Mouse (Mus musculus) spleen, postnatal 36 days (tissue): ENCODE measurements around the gene Slc25a22.
A peak's percentile ranks its signal among the peaks of the same experiment; 100 is the strongest.

Experiments used
- DNase-seq, 2 experiments: peaks; one replicate each; pipeline ENCODE4 v3.0.0; 2022; ENCODE audit warnings: low spot score in 2 of 2, mixed read lengths in 1 of 2

Slc25a22 gene

DNA sequence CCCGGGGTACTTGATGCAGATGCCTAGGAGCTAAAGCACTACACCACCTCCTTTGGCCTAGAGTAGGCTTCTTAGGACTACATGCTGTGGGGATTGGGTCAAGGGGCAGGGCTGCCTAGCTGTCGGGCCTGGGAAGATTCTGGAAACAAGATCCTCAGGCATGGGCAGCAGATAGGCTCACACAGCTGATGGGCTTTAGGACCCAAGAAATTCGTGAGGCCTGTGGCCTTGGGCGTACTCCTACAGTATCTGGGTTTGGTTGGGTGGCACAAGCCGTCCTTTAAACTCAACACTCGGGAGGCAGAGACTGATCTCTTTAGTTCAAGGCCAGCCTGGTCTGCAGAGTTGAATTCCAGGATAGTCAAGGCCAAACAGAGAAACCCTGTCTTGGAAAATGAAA is 34.5 kb upstream of the Slc25a22 start:
- no peak for DNase-seq

DNA sequence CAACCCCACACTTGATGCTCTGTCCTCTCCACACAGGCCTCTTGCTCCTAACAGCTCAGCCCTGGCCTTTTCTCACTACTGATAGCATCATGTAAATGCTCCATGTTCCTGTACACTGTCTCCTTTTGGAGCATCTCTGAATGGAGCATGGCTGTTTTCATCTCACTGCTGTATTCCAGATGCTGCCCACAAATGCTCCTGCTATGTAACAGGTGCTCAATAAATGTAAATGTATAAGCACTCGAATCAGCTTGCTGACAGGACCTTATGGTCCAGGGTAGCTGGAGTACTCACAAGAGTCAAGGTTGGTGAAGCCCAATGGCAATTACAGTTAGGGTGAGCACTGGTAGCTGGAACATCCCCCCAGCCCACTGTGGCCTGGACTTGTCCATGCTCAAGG is 33.5 kb upstream of the Slc25a22 start:
- DNase-seq, result no peak

DNA sequence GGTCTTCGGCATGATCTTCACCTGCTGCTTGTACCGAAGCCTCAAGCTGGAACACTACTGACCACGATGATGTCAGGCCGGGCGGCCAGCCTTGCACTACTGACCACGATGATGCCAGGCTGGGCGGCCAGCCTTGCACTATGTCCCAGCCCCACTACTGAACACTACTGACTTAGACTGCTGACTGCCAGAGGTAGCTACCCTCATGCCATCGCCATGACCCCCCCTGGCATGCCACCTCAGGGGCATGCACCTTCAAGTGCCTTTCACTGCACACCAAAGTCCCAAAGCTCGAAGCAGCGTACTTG is 32.9 kb upstream of the Slc25a22 start:
- no peak for DNase-seq

DNA sequence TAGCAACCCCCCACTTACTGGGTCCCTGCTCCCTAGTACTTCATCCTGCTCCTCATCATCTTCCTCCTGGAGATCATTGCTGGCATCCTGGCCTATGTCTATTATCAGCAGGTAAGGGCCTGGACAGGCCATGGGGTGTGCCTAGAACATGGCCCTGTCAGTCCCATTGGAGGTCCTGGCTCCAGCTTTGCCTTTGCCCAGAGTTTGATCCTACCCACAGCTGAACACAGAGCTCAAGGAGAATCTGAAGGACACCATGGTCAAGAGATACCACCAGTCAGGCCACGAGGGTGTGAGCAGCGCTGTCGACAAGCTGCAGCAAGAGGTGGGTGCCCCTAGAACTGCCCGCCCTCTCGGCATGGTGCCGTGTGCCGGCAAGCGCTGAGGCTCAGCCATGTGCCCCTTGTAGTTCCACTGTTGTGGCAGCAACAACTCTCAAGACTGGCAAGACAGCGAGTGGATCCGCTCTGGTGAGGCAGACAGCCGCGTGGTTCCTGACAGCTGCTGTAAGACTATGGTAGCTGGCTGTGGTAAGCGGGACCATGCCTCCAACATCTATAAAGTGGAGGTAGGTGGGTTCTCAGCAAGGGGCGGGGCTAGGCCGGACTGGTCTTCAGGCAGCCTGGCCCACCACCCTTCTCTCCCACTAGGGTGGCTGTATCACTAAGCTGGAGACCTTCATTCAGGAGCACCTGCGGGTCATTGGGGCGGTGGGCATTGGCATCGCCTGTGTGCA is 32.4 kb upstream of the Slc25a22 start:
- DNase-seq, result no peak

DNA sequence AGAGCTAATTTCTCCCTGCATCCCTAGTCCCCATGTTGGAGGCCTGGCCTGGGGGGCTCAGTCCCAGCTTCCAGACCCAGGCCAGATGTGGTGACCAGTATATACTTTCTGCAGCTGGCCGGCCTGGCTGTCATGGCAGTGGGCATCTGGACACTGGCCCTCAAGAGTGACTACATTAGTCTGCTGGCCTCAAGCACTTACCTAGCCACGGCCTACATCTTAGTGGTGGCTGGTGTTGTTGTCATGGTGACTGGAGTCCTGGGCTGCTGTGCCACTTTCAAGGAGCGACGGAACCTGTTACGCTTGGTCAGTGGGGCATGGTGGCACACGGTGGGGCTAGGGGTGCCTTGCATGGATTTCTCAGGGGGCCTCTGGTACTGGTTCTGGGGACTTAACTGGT is 31.7 kb upstream of the Slc25a22 start:
- no peak for DNase-seq

DNA sequence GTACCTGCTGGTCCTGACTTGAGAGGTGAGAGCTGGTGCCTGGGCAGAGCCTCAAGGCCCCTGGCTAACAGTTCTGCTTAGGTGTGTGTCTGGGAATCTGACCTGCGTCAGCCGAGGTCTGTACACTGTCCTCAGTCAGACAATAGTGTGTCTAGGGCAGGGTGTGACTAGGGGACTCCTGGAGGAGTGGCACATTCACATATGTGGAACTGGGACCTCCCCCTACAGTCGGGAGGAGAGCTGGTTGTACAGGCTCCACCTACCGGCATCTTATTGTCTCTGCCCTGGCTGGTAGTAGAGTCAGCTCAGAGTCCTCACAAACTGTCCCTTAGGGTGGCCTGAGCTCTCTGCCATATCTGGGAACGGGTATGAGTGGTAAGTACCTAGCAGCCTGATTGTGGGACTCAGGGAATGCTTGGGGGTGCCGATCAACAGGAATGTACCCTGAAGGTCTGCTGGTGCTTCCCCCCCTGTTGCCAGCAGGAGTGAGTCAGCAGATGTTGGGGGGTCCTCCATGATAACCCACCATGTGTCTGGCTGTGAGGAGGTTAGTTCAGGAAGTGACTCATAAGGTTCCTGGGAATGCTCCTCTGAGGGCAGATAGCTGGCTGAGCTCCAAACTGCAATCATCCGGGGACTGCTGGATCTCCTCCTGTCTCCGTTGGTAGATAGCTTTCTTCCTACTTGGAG is 31.0 kb upstream of the Slc25a22 start:
- peak; percentile 78 to 79 for DNase-seq

DNA sequence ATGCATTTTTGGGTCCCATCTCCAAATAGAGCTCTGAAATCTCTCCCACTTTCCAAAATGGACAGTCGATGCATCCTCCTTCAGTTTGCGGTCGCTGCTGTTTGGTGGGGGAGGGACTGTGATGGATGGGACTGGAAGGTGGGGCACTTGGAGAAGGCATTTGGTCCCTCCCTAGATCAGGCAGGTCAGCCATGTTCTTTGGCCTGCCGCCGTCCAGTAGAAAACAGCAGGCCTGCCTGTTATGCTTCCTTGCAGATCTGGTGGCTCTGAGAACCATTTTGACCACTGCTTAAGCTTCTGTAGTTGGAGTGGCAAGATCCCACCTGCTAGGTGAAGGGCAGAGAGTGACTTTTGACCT is 30.5 kb upstream of the Slc25a22 start:
- DNase-seq, result no peak

DNA sequence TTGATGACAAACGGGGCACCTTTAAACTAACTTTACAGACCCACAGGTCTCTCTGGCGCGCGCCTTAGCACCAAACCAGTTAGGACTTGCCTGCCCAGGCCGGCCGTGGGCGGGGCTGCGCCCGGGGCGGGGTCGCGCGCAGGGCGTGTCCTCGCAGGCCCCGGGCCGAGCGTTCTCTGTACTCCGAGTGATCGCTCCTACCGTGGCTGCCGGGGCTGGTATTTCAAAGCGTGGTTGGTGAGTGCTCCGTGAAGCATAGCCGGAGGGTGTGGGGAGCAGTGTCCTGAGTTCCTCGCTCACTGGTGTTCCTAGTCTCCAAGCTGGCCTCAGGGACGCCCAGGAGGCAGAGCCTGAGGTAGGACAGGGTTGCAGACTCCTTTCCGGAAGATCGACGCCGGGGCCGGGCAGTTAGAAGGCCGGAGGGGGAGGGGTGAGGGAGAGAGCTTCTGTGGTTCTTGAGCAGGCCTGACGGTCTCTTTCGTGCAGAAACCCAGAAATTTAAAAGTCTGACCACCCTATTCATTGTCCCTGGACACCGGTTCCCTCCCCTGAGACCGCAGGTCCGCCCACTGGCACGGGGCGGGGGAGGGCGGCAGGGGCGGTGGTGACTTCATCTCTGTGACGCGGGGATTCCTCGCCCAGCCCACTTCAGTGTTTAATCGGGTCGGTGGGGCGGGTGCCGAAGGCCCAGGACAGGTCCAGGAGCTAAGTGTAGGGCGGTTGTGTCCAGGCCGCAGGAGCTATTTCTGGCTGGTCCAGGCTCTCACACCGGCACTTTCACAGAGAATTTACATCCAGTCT is 29.7 kb upstream of the Slc25a22 start, which contains the start of gene Cd151:
Cd151 (plus strand) TSS at position 163 of the 801 bp plus-strand sequence.
- peak; percentile 87 to 90 for DNase-seq

DNA sequence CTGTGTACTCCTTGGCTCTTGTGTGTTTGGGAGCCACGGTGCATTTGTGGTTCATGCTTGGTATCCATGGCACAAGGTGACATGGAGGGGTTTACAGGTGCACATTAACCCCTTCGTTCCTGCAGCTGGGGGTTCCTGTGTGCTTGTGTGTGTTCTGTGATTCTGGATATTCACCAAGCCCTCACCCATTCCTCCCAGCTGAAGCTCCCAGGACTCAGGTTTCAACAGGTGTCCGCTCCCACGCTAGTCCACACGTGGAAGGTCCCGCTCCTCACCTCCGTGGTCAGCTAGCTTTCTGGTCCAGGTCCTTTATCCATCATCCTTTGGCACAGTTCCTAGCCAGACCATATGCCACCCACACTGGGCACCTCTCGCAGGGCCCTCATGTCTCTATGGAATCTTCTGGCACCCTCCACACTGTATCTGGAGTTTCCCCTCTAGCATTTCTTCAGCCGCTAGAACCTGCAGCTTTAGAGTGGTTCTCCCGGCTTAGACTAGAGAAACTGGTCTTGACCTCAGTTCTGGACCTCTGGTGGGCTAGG is 29.0 kb upstream of the Slc25a22 start:
- no peak for DNase-seq

DNA sequence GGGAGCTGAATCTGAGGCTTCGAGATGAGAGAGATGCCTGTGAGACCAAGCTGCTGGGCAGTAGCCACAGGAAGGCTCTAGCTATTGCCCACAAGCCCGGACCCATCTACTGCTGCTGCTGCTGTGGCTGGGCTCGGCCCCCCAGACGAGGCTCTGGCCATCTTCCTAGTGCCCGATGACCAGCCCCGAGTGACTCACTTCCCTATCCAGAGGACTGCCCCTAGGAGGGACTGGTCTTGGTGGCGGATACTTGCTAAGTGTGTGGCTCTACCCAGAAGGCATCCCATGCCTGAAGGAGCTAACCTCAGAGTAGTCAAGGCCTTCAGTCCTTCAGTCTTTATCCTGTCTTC is 28.3 kb upstream of the Slc25a22 start:
- DNase-seq, result no peak

DNA sequence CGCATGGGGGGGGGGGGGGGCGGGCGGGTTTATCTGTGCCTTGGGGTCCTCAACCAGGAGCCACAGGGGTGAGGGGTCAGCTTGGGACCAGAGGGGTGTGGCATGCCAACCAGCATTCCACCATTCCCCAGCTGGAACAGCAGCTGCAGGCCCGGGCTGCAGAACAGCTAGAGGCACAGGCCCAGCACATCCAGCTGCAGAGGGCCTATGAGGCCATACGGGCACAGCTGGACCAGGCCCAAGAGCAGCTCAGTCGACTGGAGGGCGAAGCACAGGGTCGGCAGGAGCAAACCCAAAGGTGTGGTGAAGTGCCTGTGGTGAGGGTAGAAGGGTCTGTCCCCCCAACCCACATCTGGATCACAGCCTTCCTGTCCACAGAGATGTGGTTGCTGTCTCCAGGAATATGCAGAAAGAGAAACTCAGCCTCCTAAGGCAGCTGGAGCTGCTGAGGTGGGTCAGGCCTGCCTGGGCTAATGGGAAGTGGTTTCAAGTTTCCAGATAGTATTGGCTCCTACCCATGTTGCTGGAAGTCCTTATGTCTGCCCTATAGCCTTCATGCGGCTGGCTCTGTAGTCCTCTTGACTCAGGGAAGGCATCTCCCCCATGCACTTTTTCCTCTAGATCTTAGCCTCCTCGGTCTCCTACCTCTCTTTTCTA is 27.8 kb upstream of the Slc25a22 start:
- no peak for DNase-seq

DNA sequence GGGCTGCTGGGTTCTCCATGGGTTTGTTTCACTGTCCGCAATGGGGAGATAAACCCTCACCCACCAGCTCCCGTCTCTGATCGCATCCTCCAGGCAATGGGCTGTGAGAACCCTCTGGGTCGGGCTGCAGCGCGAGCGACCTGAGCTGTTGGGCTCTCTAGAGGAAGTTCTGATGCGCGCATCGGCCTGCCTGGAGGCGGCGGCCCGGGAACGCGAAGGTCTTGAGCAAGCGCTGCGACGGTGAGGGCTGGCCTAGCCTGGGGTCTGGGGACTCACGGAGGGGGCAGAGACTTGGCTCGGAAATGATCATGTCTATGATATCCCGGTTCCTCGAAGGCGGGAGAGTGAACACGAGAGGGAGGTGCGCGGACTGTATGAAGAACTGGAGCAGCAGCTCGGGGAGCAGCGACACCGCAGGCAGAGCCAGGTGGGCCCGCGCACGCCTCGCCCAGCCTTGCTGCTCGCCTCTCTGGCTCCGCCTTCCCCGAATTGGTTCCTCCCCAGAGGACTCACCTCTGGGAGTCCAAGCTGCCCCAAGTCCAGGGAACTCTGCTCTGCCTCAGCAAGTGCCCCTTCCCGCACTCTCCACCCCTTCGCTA is 27.0 kb upstream of the Slc25a22 start:
- no peak for DNase-seq

DNA sequence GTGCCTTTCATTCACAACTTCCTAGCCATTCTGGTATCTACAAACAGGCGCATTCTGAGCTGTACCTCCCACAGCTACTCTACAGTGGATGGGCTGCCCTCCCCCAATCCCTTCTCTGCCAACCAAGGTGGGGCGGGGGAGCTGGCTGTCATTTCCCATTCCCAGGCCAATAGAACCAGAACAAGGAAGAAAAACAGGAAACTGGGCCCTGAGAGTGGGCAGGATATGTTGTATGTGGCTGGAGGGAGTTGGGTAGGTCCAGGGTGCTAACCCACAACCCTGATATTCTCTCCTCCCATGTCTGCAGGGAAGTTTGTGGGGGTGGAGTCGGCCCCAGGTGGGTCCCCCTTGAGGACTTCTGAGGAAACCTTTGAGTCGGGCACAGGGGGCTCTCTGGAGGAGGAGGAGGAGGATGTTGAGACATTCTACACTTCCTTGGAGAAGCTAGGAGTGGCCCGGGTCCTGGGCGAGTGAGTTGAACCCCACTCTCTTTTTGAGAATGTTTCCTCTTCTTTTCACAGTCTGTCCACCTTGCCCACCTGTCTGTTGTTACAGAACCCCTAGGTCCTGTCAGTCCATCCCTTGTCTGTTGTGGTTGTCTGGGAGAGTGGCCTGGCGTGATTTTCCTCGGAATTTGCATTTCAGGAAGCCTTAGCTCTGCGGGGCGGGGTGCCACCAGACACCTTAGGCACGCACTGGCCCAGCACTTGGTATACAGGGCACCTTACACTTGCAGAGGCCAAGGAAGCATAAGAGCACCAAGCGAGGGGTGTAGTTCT is 26.3 kb upstream of the Slc25a22 start:
- no peak for DNase-seq

DNA sequence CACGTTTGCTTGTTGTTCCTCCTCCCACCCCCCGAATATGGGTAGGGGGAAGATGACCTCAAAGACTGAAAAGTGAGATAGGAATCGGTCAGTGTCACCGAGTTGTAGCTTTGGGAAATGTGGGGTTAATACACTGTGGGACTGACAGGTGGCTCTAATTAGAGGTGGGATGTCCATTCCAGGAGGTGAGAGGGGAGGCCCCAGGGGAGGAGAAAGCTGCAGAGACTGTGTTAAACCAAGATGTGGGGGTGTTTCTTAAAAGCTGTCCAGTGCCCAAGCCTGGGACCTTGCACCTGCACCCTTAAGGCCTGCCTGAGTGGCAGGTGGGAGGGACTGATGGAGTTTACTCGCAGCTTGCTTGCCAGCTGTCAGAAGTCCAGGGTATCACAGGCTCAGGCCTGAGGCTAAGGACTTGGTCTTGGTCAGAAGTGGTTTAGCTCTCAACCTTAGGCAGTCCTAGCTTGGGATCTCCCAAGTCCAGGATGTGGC is 24.7 kb upstream of the Slc25a22 start:
- DNase-seq, result no peak

DNA sequence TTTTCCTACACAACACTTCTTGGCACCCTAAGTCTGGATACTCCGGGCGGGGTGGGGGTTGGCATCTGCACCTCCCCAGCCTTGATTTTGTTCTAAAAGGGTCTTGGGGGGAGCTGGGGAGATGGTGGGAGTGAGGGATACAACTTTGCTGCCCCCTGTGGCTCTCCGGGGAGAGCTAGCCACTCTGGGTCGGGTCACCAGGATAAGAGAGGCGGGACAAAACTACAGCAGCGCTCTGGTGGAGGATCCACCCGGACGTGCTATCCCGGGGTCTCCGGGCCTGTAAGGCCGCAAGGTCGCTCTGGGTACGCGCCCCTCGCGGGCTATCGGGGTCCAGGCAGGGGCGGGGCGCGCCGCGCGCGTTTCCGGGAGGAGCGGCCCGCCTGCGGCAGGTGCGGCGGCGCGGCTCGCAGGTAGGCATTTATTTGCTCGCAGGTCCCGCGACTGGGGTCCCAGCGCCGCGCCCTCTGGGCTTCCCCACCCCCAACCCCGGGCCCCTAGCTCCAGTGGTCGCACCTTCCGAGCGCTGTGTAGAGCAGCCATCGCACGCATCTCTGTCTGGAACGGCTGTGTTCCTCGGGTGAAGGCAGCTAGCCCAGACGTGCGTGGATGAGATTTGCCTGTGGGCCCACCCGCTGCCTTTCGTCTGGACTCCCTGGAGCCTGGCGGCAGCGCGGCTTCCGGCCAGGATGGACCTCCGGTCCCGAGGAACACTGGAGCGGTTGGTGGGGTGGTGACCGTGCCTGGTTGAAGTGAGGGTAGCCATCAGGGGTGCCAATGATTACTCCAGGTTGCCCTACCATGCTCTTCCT is 24.0 kb upstream of the Slc25a22 start:
- no peak for DNase-seq

DNA sequence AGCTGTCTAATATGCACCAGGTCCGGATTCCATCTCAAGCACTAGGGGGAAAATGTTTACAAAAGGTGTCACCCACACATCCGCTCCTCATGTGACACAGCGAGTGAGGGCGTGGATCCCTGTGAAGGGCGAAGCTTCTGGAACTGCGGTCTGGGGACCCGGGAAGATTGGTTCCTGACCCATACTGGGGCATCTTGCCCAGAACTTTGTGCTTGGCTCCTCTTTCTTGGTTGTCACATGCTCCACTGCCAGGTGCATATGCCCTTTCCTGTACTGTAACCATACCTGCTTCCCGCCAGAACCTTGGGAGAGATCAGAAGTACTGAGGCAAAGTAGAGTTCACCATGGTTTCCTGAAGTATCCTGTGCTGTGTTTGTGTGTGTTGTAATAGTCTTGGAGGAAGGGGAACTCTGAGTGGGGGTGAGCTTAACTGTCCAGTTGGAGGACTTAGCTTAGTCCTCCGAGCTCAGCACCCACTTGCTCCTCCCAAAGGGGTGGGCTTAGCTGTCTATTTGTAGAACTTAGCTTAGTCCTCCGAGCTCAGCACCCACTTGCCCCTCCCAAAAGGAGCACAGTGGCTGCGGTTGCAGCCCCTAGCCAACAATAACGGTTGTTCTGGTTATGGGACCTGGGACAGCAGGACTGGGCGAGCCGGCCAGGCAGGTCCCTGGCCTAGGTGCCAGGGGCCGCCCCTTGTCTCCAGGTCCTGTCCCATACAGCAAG is 22.9 kb upstream of the Slc25a22 start, which contains the start of gene Cracr2b:
Cracr2b (plus strand) TSS at position 704 of the 723 bp plus-strand sequence.
- DNase-seq, result no peak

DNA sequence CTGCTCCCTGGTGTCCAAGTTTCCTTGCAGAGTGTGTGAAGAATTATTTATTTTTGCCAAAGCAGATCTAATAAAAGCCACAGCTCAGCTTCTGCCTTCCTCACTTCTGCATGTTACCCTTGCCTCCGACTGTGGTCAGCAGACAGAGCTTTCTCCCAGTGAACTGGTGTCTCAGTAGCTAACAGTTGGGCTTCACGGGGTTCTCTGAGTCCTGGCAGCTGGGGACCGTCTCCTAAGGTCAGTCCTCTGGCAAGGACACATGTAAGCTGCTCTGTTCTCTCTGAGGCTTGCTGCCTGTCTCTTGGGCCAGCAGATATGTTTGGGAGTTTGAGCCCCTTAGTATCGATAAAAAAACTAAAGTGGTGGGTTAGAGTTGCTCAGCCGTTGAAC is 22.3 kb upstream of the Slc25a22 start:
- DNase-seq, result no peak

DNA sequence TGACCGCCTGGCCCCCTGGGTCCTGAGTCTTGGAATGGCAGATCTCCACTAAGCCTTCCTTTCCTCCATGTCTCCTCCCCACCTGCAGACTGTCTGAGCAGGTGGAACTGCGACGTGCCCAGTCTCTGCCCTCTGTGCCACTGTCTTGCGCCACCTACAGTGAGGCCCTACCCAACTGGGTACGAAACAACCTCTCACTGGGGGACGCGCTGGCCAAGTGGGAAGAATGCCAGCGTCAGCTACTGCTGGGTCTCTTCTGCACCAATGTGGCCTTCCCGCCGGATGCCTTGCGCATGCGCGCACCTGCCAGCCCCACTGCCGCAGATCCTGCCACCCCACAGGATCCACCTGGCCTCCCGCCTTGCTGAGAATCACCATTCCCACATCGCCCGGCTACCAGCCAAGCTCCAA is 21.6 kb upstream of the Slc25a22 start:
- DNase-seq, result peak in 1 of 2 experiments; percentile 1

DNA sequence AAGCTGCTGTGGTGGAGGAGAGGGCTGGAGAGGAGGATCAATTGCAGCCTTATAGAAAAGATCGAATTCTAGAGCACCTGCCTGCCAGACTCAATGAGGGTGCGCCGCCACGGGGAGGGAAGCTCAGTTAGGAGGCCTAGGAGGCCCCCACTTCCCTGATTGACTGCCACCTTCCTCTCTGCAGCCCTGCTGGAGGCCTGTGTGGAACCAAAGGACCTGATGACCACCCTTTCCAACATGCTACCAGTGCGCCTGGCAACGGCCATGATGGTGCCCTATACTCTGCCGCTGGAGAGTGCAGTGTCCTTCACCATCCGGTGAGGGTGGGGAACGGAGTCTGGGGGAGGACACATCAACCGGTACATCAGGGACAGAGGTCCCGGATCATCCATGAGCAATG is 21.0 kb upstream of the Slc25a22 start:
- DNase-seq, result no peak
